Mouse (Mus musculus): ENCODE measurements around the gene Sympk.

DNA sequence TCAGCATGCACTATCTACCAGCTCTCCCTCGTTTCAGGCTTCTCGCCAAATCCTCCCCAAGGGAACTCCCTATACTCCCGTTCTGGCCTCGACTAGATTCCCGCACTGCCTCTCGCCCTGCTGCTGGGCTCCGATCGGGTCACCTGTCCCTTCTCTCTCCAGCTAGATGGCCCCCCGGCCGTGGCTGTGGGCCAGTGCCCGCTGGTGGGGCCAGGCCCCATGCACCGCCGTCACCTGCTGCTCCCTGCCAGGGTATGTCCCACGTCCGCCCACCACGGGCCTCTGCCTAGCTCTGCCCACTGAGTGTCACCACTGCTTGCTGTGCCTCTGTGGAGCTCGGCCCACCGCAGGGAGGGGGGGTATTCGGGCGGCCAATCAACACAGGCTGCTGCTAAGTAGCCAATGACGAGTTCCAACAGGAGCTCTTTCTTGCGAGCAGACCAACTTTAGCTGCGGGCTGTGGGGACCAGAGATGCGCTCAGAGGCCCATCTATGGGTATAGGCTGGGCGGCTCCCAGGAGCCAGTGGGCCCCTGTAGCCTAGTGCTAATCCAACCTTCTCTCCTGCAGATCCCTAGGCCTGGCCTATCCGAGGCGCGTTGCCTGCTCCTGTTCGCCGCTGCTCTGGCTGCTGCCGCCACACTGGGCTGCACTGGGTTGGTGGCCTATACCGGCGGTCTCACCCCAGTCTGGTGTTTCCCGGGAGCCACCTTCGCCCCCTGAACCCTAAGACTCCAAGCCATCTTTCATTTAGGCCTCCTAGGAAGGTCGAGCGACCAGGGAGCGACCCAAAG is 68.4 kb downstream of the Sympk start:
- TF ChIP-seq CTCF (IDR thresholded peaks at IDR 0.05; ENCODE audit: borderline replicate concordance, insufficient read depth, low read depth, low read length) = no peak
- no peak for TF ChIP-seq POLR2A (IDR thresholded peaks at IDR 0.05; ENCODE audit: borderline replicate concordance, insufficient read depth, low read length)

All from cerebellum, adult 2 months (tissue).